Mouse (Mus musculus) left cerebral cortex, postnatal 14 days (tissue): Measurements from ENCODE around the gene Arg1. TPM values are rescaled to one million over a fixed set of nuclear protein-coding genes. Genes with fewer than 3 reads are reported as not detected.
A peak's percentile ranks its signal among the peaks of the same experiment; 100 is the strongest.

Source experiments
- DNase-seq, 2 experiments: peaks; one replicate each; pipeline ENCODE4 v3.0.0; 2021 to 2022; ENCODE audit warnings: low spot score in 2 of 2, mixed read lengths in 1 of 2
- intact Hi-C: fragments of 180-260 bp; cut with DNase I; formaldehyde crosslinking; loops from one replicate; pipeline ENCODE4 v1.15.1; 2025
- microRNA-seq, 2 experiments: library from miRNA; unstranded; fragments of <30 nt; microRNA quantifications; one replicate each; pipeline ENCODE4 v1.2.0; 2022
- total RNA-seq, 2 experiments: library from RNA; stranded (reverse); gene quantifications; 2 replicates each; pipeline ENCODE4 v1.2.3; 2021

Gene Arg1
- total RNA-seq, 2 experiments from 2014 or later = not detected

DNA sequence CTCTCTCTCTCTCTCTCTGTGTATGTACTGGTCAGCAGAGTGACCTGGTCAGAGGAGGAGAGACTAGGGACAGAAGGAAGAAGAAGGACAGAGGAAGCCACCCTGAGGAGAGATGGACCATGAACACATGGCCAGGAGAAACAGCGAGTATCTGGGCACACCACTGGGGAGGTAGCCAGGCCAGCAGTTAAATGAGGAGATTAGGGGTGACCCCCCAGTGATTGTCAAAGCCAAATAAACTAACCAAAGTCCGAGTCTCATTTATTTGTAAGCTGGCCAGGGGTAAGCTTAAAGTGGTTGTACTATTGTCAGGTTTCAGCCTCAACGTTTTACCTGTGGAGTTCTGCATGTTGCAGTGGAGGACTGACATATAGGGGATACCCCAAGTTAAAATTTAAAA lies 3.0 kb downstream of the Arg1 start:
- intact Hi-C loops = no loop called here
- no peak for DNase-seq

DNA sequence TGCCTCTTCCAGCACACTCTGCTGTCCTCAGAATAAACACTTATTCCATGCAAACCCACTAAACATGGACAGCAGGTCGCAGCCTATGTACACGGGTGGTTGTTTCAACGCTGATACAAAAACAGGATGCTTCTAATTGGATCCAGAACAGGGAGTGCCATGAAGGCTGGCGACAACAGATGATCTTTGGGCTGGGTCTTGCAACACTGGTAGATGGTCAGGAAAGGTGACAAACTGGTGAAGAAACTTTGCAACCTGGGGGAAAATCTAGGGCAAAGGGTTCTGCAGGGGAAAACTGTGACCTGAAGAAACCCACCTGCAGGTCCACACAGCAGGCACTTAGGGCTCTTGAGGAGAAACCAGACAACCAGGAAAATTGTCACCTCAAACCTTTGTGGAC lies 4.3 kb downstream of the Arg1 start:
- no peak for DNase-seq
- intact Hi-C loops = no loop called here

DNA sequence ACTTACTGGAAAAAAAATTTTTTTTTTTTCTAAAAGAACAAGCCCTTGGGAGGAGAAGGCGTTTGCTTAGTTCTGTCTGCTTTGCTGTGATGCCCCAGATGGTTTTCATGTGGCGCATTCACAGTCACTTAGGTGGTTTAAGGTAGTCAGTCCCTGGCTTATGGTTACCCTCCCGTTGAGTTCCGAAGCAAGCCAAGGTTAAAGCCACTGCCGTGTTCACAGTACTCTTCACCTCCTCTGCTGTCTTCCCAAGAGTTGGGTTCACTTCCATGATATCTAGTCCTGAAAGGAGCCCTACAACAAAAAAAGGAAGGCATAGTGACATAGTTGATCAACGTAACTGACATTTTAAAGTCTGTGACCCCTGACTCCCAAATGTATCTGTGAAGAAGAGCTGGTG lies 11.8 kb downstream of the Arg1 start:
- DNase-seq = no peak
- intact Hi-C loops = no loop called here

DNA sequence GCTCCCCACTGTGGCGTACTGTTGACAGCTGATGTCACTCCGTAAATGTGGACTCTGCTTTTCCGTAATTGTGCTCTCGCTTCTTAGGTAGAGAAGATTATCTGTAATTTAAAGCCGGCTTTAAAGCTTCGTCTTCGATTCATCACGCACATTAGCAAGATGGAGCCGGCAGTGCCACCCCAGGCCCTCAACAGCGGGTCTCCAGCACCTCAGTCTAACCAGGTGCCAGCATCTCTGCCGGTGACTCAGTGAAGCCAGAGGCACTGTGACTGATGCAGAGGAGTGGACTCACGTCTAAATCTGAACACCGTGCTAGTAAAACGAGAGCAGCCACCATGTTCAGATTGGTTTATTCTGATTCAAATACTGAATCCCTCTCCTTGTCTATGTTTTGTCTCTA lies 14.7 kb downstream of the Arg1 start:
- no peak for DNase-seq
- intact Hi-C loops = loop anchor here (5.0 kb wide), 1 partner anchor 40 kb away; no protein-coding TSS in a partner anchor

- intact Hi-C loops = loop anchor here (5.0 kb wide), 1 partner anchor 39 kb away; no protein-coding TSS in a partner anchor
- no peak for DNase-seq
Observed at GRCm38 (mm10) chr10:24911199-24911598, 16.1 kb downstream of the Arg1 start.

DNA sequence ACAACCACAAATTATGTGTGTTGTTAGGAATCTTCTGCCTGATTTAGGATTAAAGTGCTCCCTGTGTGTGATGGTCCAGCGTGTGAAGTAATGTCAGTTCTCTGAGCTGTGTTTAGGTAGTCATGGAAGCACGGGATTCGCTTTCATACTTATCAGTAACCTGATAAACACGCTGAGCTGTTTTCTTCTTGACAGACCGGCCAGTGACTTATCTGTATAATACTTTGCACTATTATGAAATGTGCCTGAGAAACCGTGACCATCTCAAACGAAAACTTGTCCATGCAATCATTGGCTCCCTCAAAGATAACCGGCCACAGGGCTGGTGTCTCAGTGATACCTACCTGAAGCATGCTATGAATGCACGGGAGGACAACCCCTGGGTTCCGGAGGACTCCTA lies 21.7 kb downstream of the Arg1 start:
- intact Hi-C loops = no loop called here
- DNase-seq = no peak

DNA sequence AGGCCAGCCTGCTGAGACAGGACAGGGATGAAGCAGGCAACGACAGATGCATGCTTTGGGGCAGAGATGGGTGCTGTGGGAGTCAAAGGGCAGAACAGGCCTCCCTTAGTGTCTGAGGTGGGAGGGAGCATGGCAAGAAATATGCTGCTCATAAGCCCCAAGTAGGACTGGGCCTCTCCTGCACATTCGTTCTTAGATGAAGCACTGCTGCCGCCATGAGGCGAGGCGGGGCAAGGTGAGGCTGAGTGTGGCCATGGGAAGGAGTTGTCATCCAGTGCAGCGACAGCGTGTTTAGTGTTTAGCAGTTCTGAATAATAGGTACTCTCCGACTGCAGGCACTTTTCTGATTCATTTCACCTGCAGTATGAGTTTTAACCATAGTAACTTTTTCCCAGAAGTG lies 31.4 kb downstream of the Arg1 start:
- intact Hi-C loops = no loop called here
- DNase-seq = peak; percentile 47 to 48

GRCm38 (mm10) chr10:24888343-24888742 lies 38.9 kb downstream of the Arg1 start:
- DNase-seq = no peak
- intact Hi-C loops = no loop called here

- intact Hi-C loops = no loop called here
- peak; percentile 16 to 18 for DNase-seq
Observed at GRCm38 (mm10) chr10:24886008-24886407, 41.3 kb downstream of the Arg1 start.

GRCm38 (mm10) chr10:24873624-24874023 lies 53.7 kb downstream of the Arg1 start:
- intact Hi-C loops = loop anchor here (5.0 to 10.0 kb wide), 2 partner anchors 39 to 351 kb away; no protein-coding TSS in a partner anchor
- DNase-seq = peak in 1 of 2 experiments; percentile 11

DNA sequence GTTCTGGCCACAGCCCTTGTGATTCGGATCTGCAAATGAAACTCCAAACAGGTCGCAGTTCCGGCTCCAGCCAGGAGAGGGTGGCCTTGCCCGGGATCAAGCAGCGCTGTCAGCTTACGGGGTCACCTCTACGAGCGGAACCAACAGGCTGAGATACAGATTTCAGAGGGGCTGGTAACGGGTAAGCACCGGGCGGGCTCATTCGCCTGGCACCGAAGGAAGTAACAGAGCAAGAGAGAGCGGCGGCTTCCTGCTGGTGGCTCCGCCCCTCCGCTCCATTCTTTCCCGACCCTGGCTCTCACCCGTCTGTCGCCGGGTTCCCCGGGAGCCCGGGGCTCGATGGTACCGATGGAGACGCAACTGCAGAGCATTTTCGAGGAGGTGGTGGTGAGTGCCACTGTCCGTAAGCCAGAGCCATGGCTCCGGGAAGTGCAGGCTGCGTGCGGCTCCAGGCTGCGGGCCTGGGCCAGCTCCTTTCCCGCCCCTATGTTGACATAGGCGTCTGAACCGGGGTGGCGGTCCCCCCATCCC lies 57.5 kb downstream of the Arg1 start, which contains the start of gene Med23:
Med23 (plus strand) TSS at position 227 of the 531 bp plus-strand sequence.
- intact Hi-C loops = loop anchor here (5.0 to 10.0 kb wide), 2 partner anchors 42 to 355 kb away; no protein-coding TSS in a partner anchor
- DNase-seq = peak; percentile 99

Small RNAs within 50 kb of the gene (microRNA-seq; reads per million reads assigned to microRNA genes)
- gene Mir6905 = 0.26 to 0.34 reads per million in 2 experiments

Other genes with a start within 250 kb of the Arg1 start
- 1 to 10 TPM; 4.1 to 5.2 TPM for gene Enpp1, start 215.3 kb downstream of the Arg1 start, total RNA-seq
- under 1 TPM; 0.63 to 0.94 TPM for gene Enpp3, start 84.7 kb downstream of the Arg1 start, total RNA-seq
- 10 to 100 TPM; 29.3 to 41.2 TPM for gene Med23, start 57.5 kb downstream of the Arg1 start, total RNA-seq